Mouse (Mus musculus): ENCODE results near the gene Rab31. TPM values are rescaled to one million over a fixed set of nuclear protein-coding genes. Genes with fewer than 3 reads are reported as not detected.

Gene Rab31
- polyA plus RNA-seq, 1 experiment from 2014 or later = 4.5 TPM

DNA sequence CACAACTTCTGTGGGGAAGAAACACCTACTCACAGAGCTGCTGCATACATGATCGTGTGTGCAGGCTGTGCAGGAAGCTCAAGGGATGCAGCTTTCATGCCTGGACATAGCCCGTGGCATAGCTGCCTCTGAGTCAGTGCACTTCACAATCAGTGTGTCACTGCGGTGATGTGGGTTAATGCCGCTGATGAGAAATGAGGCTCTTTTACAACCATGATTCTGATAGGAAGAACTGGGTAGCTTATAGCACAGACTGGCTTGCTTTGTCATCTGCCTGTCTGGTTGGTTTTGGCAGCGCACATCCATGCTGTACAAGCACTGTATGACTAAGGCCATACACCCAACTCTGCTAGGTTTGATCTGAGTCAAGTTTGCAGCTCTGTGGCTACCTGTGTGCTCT lies 52.7 kb downstream of the Rab31 start:
- DNase-seq = no peak
- no peak overlapping the region for H3K9ac ChIP-seq
- H3K27me3 ChIP-seq = no peaks in the 10 kb centered on the region
- WGBS (ENCODE audit: insufficient replicate concordance) = 84% methylated on average over 5 of the region's 5 CpGs
- no peak overlapping the region for H3K4me2 ChIP-seq
- H3K4me1 ChIP-seq (replicated peaks) = 0 out of 2 replicates have a peak, but pooled peaks cover 3% of the 10 kb centered on the region
- no peaks in the 10 kb centered on the region for H3K36me3 ChIP-seq
- no peak overlapping the region for H3K4me3 ChIP-seq (replicated peaks)
- no peak for ATAC-seq (ENCODE audit: low read depth)
- no peak overlapping the region for H3K27ac ChIP-seq
- no peaks in the 10 kb centered on the region for H3K9me3 ChIP-seq (replicated peaks)

DNA sequence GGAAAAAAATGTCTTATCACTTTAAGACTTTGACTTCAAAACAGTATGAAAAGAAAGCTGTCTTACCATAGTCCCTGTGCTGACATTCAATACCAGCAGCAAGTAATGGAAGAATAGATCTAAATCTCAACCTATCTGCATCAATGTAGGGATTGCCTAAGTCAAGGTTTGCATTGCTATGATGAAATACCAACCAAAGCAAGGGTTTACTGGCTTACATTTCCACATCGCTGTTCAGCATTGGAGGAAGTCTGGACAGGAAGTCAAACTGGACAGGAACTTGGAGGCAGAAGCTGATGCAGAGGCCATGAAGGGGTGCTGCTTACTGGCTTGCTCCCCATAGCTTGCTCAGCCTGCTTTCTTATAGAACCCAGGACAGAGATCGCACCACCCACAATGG lies 54.0 kb downstream of the Rab31 start:
- Histone ChIP-seq H3K4me3 (replicated peaks) (no peak overlapping the region), H3K4me1 (replicated peaks) (no peaks in the 10 kb centered on the region), H3K4me2 (no peak overlapping the region), H3K27me3 (no peaks in the 10 kb centered on the region), H3K9ac (no peak overlapping the region), H3K9me3 (replicated peaks) (no peaks in the 10 kb centered on the region), H3K27ac (no peak overlapping the region), H3K36me3 (no peaks in the 10 kb centered on the region)
- ATAC-seq (ENCODE audit: low read depth) = no peak
- no peak for DNase-seq
- 56% methylated on average over 2 of the region's 2 CpGs for WGBS (ENCODE audit: insufficient replicate concordance)

DNA sequence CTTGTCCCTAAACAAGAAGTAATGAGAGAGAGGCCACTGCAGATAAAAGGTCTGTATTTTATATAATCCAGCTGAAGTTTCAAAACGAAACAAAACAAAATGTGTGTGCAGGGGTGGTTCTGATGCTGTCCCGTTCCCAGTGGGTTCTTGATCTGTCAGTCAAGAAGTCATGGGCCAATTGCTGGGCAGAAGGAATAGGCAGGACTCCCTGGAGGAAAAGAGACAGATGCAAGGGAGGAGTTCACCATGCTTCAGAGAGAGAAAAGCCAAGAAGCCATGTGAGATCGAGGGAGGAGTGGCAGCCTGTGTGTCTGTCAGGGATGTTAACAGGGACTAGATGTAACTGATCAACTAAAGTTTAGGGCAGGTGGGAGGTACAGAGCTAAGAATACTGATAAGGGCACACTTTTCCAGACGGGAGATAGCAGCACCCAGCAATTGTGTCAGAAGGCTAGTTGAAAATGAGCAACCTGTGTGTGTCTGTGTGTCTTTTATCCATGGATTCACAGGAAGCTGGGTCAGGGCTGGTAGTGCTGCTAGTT lies 54.8 kb downstream of the Rab31 start:
- H3K9me3 ChIP-seq (replicated peaks) = no peaks in the 10 kb centered on the region
- no peak overlapping the region for H3K4me2 ChIP-seq
- H3K9ac ChIP-seq = no peak overlapping the region
- H3K4me1 ChIP-seq (replicated peaks) = no peaks in the 10 kb centered on the region
- no peak overlapping the region for H3K4me3 ChIP-seq (replicated peaks)
- H3K27me3 ChIP-seq = no peaks in the 10 kb centered on the region
- no peak overlapping the region for H3K27ac ChIP-seq
- WGBS (ENCODE audit: insufficient replicate concordance) = 51% methylated on average over 4 of the region's 4 CpGs
- no peak for ATAC-seq (ENCODE audit: low read depth)
- DNase-seq = no peak
- no peaks in the 10 kb centered on the region for H3K36me3 ChIP-seq

DNA sequence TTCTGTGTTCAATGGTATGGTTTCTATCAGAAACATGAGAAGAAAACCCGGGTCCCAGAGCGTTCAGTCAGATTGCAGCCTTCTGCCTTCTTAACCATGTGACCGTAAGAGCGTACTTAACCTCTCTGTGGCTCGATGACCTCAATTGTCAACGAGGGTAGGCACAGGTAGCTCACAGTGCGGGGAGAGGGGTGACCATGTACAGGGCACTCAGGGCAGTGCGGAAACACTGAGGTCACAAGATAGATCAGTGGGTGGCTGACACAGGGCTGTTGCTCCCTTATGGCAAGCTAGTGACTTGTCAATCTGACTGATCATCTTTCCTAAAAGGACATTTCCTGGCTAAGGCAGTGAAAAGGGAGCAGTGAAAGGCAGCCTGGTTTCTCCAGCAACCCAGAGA lies 58.5 kb downstream of the Rab31 start:
- ATAC-seq (ENCODE audit: low read depth) = no peak
- Histone ChIP-seq H3K27ac (no peak overlapping the region), H3K9me3 (replicated peaks) (no peaks in the 10 kb centered on the region), H3K9ac (no peak overlapping the region), H3K27me3 (no peaks in the 10 kb centered on the region), H3K4me3 (replicated peaks) (no peak overlapping the region), H3K36me3 (no peaks in the 10 kb centered on the region), H3K4me1 (replicated peaks) (no peaks in the 10 kb centered on the region), H3K4me2 (no peak overlapping the region)
- DNase-seq = no peak
- 70% methylated on average over 8 of the region's 8 CpGs for WGBS (ENCODE audit: insufficient replicate concordance)

DNA sequence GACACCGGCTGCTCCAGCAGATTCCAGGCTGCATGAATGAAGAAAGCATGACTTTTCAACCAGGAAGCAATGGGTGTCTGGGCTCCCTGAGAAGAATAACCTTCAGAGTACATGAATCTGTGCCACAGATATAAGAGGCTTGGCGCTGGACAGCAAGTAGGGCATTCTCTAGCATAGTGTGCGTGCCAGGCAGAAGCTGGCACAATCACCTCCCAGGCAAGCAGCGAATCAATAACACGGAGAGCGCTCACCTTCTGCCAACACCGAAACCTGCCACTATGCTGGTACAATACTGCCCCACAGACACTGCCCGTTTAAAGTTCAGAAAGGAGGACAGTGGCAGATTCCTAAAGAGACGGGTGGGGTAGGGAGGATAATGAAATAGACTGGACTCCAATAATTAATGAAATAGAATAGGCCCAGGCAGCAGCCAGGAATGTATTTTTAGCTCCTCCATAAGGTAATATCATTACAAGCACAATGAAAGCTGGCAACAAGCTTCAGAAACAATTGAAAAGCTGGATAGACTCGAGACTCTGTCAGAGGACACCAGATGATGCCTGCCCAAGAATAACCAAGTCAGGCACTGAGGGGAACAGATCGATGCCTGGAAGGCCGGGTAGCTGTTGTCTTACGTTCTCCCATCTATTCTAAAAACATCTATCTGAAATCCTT lies 59.6 kb downstream of the Rab31 start:
- ATAC-seq (ENCODE audit: low read depth) = no peak
- Histone ChIP-seq H3K9me3 (replicated peaks) (no peaks in the 10 kb centered on the region), H3K27me3 (no peaks in the 10 kb centered on the region), H3K27ac (no peak overlapping the region), H3K4me2 (no peak overlapping the region), H3K4me1 (replicated peaks) (no peaks in the 10 kb centered on the region), H3K4me3 (replicated peaks) (no peak overlapping the region), H3K9ac (no peak overlapping the region), H3K36me3 (no peaks in the 10 kb centered on the region)
- WGBS (ENCODE audit: insufficient replicate concordance) = 81% methylated on average over 13 of the region's 13 CpGs
- no peak for DNase-seq

DNA sequence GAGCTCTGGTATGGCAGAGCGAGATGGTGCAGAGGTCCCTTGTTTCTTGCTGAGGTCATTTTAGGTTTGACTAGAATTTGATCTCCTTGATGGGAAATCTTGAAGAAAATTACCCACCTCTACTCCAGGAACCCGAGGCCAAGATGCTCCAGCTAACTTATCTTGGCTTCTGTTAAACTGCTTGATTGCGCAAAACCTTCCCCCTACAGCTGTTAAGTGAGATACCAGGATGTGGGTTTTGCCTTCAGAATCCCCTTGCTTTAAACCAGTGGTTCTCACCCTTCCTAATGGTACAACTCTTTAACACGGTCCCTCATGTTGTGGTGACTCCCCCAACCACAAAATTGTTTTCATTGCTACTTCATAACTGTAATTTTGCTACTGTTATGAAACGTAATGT lies 60.8 kb downstream of the Rab31 start:
- no peaks in the 10 kb centered on the region for H3K4me1 ChIP-seq (replicated peaks)
- no peak overlapping the region for H3K4me3 ChIP-seq (replicated peaks)
- H3K27me3 ChIP-seq = no peaks in the 10 kb centered on the region
- no peak overlapping the region for H3K9ac ChIP-seq
- H3K4me2 ChIP-seq = no peak overlapping the region
- H3K9me3 ChIP-seq (replicated peaks) = no peaks in the 10 kb centered on the region
- no peaks in the 10 kb centered on the region for H3K36me3 ChIP-seq
- H3K27ac ChIP-seq = no peak overlapping the region
- DNase-seq (no peak), ATAC-seq (ENCODE audit: low read depth) (no peak)
- 62% methylated on average over 5 of the region's 5 CpGs for WGBS (ENCODE audit: insufficient replicate concordance)

DNA sequence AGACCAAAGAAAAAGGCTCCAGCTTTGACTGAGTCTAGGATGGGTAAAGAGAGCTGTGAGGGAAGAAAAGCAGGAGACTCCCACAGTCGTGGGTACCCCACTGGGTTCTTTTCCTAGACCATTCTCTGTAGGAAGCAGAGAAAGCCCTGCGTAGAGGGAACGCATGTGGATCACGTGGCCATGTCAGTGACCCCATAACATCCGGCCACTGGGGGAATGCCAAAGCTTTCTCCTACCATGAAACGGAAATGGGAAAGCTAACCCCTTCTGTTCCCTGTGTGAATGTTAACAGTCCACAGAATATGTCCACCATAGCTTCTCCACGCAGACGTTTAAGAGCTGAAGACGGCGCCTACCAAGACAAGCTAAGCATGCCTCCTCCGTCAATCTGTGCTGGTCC lies 62.0 kb downstream of the Rab31 start:
- H3K4me1 ChIP-seq (replicated peaks) = no peaks in the 10 kb centered on the region
- H3K27ac ChIP-seq = no peak overlapping the region
- no peak overlapping the region for H3K9ac ChIP-seq
- no peaks in the 10 kb centered on the region for H3K9me3 ChIP-seq (replicated peaks)
- no peak overlapping the region for H3K4me2 ChIP-seq
- ATAC-seq (ENCODE audit: low read depth) (no peak), DNase-seq (no peak)
- WGBS (ENCODE audit: insufficient replicate concordance) = 79% methylated on average over 11 of the region's 11 CpGs
- no peak overlapping the region for H3K4me3 ChIP-seq (replicated peaks)
- H3K27me3 ChIP-seq = no peaks in the 10 kb centered on the region
- no peaks in the 10 kb centered on the region for H3K36me3 ChIP-seq

DNA sequence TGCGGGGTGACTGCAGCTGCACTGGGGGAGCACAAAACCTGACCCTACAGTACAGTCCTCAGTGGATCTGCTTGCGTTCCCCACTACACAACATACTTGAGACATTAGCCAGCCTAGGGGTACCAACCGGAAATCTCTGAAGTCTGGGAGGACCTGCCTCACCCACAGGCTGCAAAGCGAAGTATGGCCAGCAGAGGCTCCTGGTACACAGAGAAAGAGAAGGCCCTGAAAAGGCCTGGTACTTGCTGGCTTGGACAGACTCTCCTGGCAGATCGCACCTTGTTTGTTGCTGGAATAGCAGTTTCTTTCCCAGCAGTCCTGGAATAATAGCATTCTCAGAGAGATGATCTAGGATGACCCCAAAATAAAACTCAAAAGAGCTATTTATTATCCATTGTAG lies 66.3 kb downstream of the Rab31 start:
- Histone ChIP-seq H3K27ac (no peak overlapping the region), H3K36me3 (no peaks in the 10 kb centered on the region), H3K9me3 (replicated peaks) (no peaks in the 10 kb centered on the region), H3K4me1 (replicated peaks) (no peaks in the 10 kb centered on the region), H3K4me3 (replicated peaks) (no peak overlapping the region), H3K27me3 (no peaks in the 10 kb centered on the region), H3K4me2 (no peak overlapping the region), H3K9ac (no peak overlapping the region)
- DNase-seq = no peak
- no peak for ATAC-seq (ENCODE audit: low read depth)
- 61% methylated on average over 5 of the region's 5 CpGs for WGBS (ENCODE audit: insufficient replicate concordance)

DNA sequence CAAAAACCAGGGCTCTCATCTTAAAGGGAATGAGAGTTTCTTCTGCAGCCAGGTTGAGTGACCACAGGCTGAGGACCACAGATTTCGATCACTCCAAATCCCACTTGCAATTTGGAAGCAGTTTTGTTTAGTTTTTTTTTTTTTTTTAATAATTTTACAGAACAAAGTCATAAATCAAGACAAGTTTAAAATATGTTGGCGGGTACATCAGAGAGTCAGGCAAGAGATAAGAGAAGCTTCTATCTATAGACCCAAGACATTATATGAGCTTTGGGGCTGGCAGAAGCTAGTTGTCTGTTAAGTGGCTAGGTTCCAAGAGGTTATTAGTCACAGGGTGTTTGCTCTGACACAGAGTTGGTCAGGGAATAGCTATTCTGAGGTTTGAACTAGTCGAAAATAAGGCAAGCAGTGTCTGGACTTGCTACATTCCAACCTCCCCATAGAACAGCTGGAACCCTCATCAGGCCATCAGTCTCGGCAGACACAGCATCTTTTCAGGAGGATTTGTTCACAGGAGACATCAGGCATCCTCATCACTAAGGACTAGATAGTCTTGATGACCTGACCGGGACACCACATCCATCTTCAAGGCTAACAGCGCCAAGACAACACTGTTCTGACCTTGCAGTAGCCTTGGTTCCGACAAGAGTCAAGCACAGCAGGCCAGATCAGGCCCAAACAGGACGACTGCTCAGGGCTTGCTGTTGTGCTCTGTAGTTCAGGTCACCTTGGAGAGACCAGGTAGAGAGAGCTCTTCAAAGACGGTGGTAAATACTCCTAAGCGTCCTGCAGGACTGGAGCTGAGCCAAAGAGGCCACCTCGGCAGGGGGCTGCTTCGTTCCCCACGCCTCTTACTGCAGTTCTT lies 68.8 kb downstream of the Rab31 start:
- no peak overlapping the region for H3K9ac ChIP-seq
- H3K27ac ChIP-seq = no peak overlapping the region
- no peaks in the 10 kb centered on the region for H3K36me3 ChIP-seq
- H3K4me2 ChIP-seq = no peak overlapping the region
- H3K27me3 ChIP-seq = no peaks in the 10 kb centered on the region
- no peak for DNase-seq
- WGBS (ENCODE audit: insufficient replicate concordance) = 66% methylated on average over 13 of the region's 13 CpGs
- no peak overlapping the region for H3K4me3 ChIP-seq (replicated peaks)
- no peaks in the 10 kb centered on the region for H3K9me3 ChIP-seq (replicated peaks)
- no peak for ATAC-seq (ENCODE audit: low read depth)
- no peaks in the 10 kb centered on the region for H3K4me1 ChIP-seq (replicated peaks)

DNA sequence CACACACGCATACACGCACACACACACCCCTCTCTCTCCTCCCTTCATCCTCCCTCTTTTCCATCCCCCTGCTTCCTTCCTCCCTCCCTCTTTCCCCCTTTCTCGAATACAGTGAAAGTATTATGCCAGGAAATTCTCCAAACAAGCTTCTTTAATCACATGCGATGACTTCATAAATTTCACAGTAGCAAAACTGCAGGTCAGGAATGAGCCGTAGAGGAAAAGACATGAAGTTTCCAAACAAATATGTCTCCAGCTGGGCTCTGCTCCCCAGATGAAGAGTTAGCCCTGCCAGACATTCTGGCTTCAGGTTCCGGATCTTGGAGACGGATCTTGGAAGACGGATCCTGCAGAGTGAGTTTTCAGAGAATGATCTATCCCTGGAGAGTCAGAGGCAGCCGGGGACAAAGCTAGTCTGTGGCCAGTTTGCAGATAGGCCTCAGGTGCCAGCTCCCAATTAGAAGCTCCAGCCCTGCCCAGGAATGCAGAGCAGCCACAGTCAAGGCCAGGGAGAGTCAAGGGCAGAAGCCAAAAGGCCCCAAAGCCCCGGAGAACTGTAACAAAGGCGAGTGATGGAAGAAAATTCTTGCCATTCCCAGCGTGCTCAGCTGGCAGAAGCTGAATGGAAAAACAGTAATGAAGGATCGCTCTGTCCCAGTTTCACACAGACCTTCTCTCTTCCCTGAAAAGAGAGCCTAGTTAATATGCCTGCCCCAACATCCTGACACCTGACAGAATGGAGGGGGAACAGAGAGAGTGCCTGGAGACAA lies 70.6 kb downstream of the Rab31 start:
- Histone ChIP-seq H3K4me1 (replicated peaks) (no peaks in the 10 kb centered on the region), H3K4me2 (no peak overlapping the region), H3K27ac (no peak overlapping the region), H3K27me3 (no peaks in the 10 kb centered on the region), H3K9me3 (replicated peaks) (no peaks in the 10 kb centered on the region), H3K4me3 (replicated peaks) (no peak overlapping the region), H3K36me3 (no peaks in the 10 kb centered on the region), H3K9ac (no peak overlapping the region)
- WGBS (ENCODE audit: insufficient replicate concordance) = 71% methylated on average over 13 of the region's 13 CpGs
- DNase-seq (no peak), ATAC-seq (ENCODE audit: low read depth) (no peak)

DNA sequence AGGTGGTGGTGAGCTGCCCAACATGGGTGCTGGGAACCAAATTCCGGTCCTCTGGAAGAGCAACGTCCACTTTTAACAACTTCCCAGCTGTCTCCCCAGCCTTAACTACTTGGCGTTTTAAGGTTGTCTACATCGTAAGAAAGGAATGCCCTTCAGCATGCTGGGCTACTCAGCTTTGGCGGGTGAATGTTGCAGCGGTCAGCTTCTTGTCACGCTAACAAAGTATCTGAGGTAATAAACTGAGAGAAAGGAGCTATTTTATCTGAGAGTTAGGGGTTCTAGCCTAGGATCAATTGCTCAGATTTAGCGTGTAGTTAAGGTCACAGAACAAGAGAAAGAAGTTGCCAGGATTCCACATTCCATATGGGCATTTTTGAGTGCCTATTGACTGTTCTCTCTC lies 71.2 kb downstream of the Rab31 start:
- H3K27ac ChIP-seq = no peak overlapping the region
- no peak overlapping the region for H3K4me2 ChIP-seq
- DNase-seq = no peak
- H3K4me3 ChIP-seq (replicated peaks) = no peak overlapping the region
- no peaks in the 10 kb centered on the region for H3K27me3 ChIP-seq
- H3K36me3 ChIP-seq = no peaks in the 10 kb centered on the region
- no peaks in the 10 kb centered on the region for H3K9me3 ChIP-seq (replicated peaks)
- ATAC-seq (ENCODE audit: low read depth) = no peak
- no peaks in the 10 kb centered on the region for H3K4me1 ChIP-seq (replicated peaks)
- 77% methylated on average over 8 of the region's 8 CpGs for WGBS (ENCODE audit: insufficient replicate concordance)
- H3K9ac ChIP-seq = no peak overlapping the region

Data from liver, embryonic 13.5 days (tissue).